Mouse (Mus musculus) ES-Bruce4 (cell line): ENCODE data around the gene Tnip1. TPM values are rescaled to one million over a fixed set of nuclear protein-coding genes. Genes with fewer than 3 reads are reported as not detected.
A peak's percentile ranks its signal among the peaks of the same experiment; 100 is the strongest.
"Not testable (repeated sequence)": the region's sequence is repeated elsewhere in the genome, so short reads cannot be mapped to it uniquely, and the experiment has no call there.

Experiments
- H3K27ac ChIP-seq: 2 replicates; pipeline ENCODE4 v1.5.1; 2012; ENCODE audit warnings: low read length, inconsistent platforms; ENCODE audit not compliant: insufficient read depth
- H3K27me3 ChIP-seq: 2 replicates; pipeline ENCODE4 v1.6.1; 2012; ENCODE audit warnings: mild to moderate bottlenecking, low read length, inconsistent platforms; ENCODE audit not compliant: control insufficient read depth, poor library complexity, insufficient read depth, severe bottlenecking
- H3K36me3 ChIP-seq: 2 replicates; pipeline ENCODE4 v1.6.1; 2012; ENCODE audit warnings: inconsistent platforms, mild to moderate bottlenecking, low read length, moderate library complexity; ENCODE audit not compliant: control insufficient read depth, poor library complexity, insufficient read depth, severe bottlenecking
- H3K4me1 ChIP-seq: one replicate; pipeline ENCODE4 v1.8.1; 2011; ENCODE audit warnings: low read length; ENCODE audit not compliant: control insufficient read depth, insufficient read depth
- H3K4me3 ChIP-seq: 2 replicates; pipeline ENCODE4 v1.5.1; 2011; ENCODE audit warnings: low read depth, mild to moderate bottlenecking, low read length
- H3K9ac ChIP-seq: 2 replicates; pipeline ENCODE4 v1.6.1; 2012; ENCODE audit warnings: low read depth, mild to moderate bottlenecking, inconsistent platforms; ENCODE audit not compliant: poor library complexity, severe bottlenecking
- H3K9me3 ChIP-seq: replicated peaks from 2 replicates; pipeline ENCODE4 v1.6.1; 2012; ENCODE audit warnings: mild to moderate bottlenecking, low read length, inconsistent platforms; ENCODE audit not compliant: control insufficient read depth, poor library complexity, insufficient read depth, severe bottlenecking
- CTCF ChIP-seq: IDR thresholded peaks from one replicate; pipeline ENCODE4 v1.8.1; 2011; ENCODE audit warnings: low read depth, low read length
- EP300 ChIP-seq: IDR thresholded peaks from 2 replicates; pipeline ENCODE4 v1.6.1; 2011; ENCODE audit warnings: low read depth, low read length; ENCODE audit not compliant: insufficient read depth
- POLR2A ChIP-seq: IDR thresholded peaks from one replicate; pipeline ENCODE4 v1.8.1; 2011; ENCODE audit warnings: low read length; ENCODE audit not compliant: insufficient read depth
- polyA plus RNA-seq: library from polyadenylated mRNA; stranded (reverse); fragments of >200 nt; gene quantifications from 2 replicates; pipeline ENCODE4 v1.2.4, GENCODE M21; 2011; ENCODE audit warnings: low read depth; ENCODE audit not compliant: missing spikeins, insufficient read depth, insufficient read length

Tnip1 gene
- polyA plus RNA-seq, 1 experiment = 33.2 TPM

DNA sequence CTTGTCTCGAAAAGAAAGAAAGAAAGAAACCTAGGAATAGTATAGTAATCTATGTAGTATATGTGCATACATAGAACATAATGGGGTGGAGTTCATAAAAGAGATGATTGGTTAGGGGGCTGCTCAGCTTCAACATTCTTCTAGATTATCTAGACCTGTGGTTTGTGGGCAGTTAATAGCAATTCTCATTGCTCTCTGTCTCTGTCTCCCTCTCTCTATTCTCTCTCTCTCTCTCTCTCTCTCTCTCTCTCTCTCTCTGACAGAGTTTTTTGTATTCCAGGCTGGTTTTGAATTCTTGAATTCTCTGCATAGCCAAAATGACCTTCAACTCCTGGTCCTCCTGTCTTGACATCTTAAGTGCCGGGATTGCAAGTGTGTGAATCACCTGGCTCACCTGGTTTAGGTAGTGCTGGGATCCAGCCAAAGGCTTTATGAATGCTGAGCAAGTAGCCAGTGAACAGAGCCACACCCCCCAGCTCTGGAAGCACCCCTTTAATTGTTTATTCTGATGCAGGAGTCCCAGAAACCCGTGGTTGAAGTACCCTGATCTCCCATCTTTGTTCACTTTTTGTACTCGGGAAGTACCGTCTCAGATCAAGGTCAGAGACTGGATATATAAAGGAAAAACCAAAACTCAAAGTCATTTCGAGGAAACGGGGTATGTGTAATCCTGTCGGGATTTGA, 8.8 kb upstream of the Tnip1 start:
- H3K9me3 ChIP-seq = 0 out of 2 replicates have a peak, but pooled peaks cover 6% of the 10 kb centered on the region
- no peaks in the 10 kb centered on the region for H3K36me3 ChIP-seq
- TF ChIP-seq CTCF (no peak), EP300 (no peak)
- peaks cover 8% of the 10 kb centered on the region for H3K4me1 ChIP-seq
- no peak overlapping the region for H3K4me3 ChIP-seq
- no peak overlapping the region for H3K9ac ChIP-seq
- peak overlapping the region; percentile 58 for H3K27ac ChIP-seq
- no peaks in the 10 kb centered on the region for H3K27me3 ChIP-seq

DNA sequence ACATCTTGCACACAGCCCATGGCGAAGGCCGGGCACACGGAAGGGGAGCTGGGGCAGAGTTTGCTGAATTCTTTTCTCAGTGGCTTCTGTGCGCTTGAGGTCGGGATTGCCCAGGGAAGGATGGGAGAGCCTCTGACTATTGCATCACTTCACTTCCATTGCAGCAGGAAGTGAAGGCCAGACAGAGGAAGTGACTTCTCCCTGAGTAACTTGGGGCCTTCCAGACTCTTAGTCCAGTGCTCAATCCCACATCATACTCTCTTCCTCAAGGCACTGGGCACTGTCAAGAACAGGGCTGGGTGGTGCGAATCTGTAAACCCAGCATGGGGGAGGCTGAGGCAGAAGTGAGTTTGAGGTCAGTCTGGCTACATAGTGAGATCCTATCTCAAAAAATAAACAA, 2.5 kb upstream of the Tnip1 start:
- no peak for TF ChIP-seq CTCF
- TF ChIP-seq POLR2A = no peak
- TF ChIP-seq EP300 = no peak
- H3K9me3 ChIP-seq = 0 out of 2 replicates have a peak, but pooled peaks cover 6% of the 10 kb centered on the region
- no peak overlapping the region for H3K4me3 ChIP-seq
- H3K36me3 ChIP-seq = no peaks in the 10 kb centered on the region
- H3K27me3 ChIP-seq = no peaks in the 10 kb centered on the region
- H3K9ac ChIP-seq = no peak overlapping the region
- peaks cover 12% of the 10 kb centered on the region for H3K4me1 ChIP-seq
- H3K27ac ChIP-seq = no peak overlapping the region

- Histone ChIP-seq H3K27me3 (no peaks in the 10 kb centered on the region), H3K9me3 (no peaks in the 10 kb centered on the region), H3K9ac (no peak overlapping the region; the same call in 1 of the 2 replicates), H3K36me3 (no peaks in the 10 kb centered on the region), H3K4me1 (peaks cover 20% of the 10 kb centered on the region), H3K27ac (peak overlapping the region; percentile 15; the same call in 1 of the 2 replicates), H3K4me3 (no peak overlapping the region)
- TF ChIP-seq CTCF = no peak
- no peak for TF ChIP-seq POLR2A
- no peak for TF ChIP-seq EP300
Measured at GRCm38 (mm10) chr11:54961921-54962320, 796 bp downstream of the Tnip1 start.

- Histone ChIP-seq H3K27me3 (no peaks in the 10 kb centered on the region), H3K9ac (no peak overlapping the region; the same call in none of the 2 replicates), H3K4me3 (no peak overlapping the region), H3K27ac (peak overlapping the region; percentile 15; the same call in 1 of the 2 replicates), H3K9me3 (no peaks in the 10 kb centered on the region), H3K36me3 (no peaks in the 10 kb centered on the region), H3K4me1 (peaks cover 20% of the 10 kb centered on the region)
- TF ChIP-seq POLR2A (no peak), EP300 (no peak), CTCF (no peak)
Measured at GRCm38 (mm10) chr11:54961164-54961850, 1.4 kb downstream of the Tnip1 start.

GRCm38 (mm10) chr11:54960251-54960650, 2.5 kb downstream of the Tnip1 start:
- H3K9ac ChIP-seq = no peak overlapping the region
- no peak overlapping the region for H3K4me3 ChIP-seq
- H3K4me1 ChIP-seq = peaks cover 20% of the 10 kb centered on the region
- H3K36me3 ChIP-seq = no peaks in the 10 kb centered on the region
- H3K27me3 ChIP-seq = no peaks in the 10 kb centered on the region
- no peak overlapping the region for H3K27ac ChIP-seq
- no peaks in the 10 kb centered on the region for H3K9me3 ChIP-seq
- TF ChIP-seq CTCF (no peak), EP300 (no peak), POLR2A (no peak)

GRCm38 (mm10) chr11:54958571-54959073, 4.1 kb downstream of the Tnip1 start:
- no peak for TF ChIP-seq EP300
- TF ChIP-seq POLR2A = no peak
- TF ChIP-seq CTCF = no peak
- Histone ChIP-seq H3K36me3 (no peaks in the 10 kb centered on the region), H3K27me3 (no peaks in the 10 kb centered on the region), H3K9ac (no peak overlapping the region), H3K9me3 (no peaks in the 10 kb centered on the region), H3K4me1 (peaks cover 20% of the 10 kb centered on the region), H3K4me3 (peak overlapping the region; percentile 20), H3K27ac (peak overlapping the region; percentile 91)

DNA sequence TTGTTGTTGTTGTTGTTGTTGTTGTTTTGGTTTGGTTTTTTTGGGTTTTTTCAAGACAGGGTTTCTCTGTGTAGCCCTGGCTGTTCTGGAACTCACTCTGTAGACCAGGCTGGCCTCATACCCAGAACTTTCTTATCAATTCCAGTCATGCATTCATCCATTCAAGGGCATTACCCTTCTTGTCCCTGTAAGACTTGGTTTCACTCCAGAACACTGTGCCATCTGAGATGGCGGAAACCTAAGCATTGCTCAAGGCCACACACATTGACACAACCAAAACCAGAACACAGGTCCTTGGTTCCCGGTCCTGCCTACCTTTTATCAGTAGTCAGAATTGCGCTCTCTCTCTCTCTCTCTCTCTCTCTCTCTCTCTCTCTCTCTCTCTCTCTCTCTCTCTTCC, 5.0 kb downstream of the Tnip1 start:
- not testable (repeated sequence) for H3K36me3 ChIP-seq, H3K27me3 ChIP-seq, H3K4me3 ChIP-seq, H3K9me3 ChIP-seq
- Histone ChIP-seq H3K27ac (peak overlapping the region; percentile 81), H3K9ac (peak overlapping the region; percentile 32; the same call in 1 of the 2 replicates), H3K4me1 (peaks cover 20% of the 10 kb centered on the region)
